Mouse (Mus musculus) ES-E14 (cell line): ENCODE measurements at regions not wholly inside any gene's neighbourhood (a gene's known extent, or its start where the extent isn't known, plus 50 kb on each side); places are given as distances from the start of the nearest gene placed in this dataset.
"Not testable (repeated sequence)": the region's sequence is repeated elsewhere in the genome, so short reads cannot be mapped to it uniquely, and the experiment has no call there.

Experiments used
- CHD2 ChIP-seq: IDR thresholded peaks from 2 replicates; pipeline ENCODE4 v1.6.1; 2014; ENCODE audit warnings: mild to moderate bottlenecking, low read depth, low read length, inconsistent platforms
- HCFC1 ChIP-seq: IDR thresholded peaks from 2 replicates; pipeline ENCODE4 v1.6.1; 2012; ENCODE audit warnings: low read length, inconsistent platforms, borderline replicate concordance; ENCODE audit not compliant: insufficient read depth
- MAFK ChIP-seq: IDR thresholded peaks from 2 replicates; pipeline ENCODE4 v1.6.1; 2014; ENCODE audit warnings: mild to moderate bottlenecking, low read depth, low read length, inconsistent platforms; ENCODE audit not compliant: insufficient read depth
- ZNF384 ChIP-seq: IDR thresholded peaks from 2 replicates; pipeline ENCODE4 v1.6.1; 2012; ENCODE audit warnings: low read depth, low read length, inconsistent platforms

DNA sequence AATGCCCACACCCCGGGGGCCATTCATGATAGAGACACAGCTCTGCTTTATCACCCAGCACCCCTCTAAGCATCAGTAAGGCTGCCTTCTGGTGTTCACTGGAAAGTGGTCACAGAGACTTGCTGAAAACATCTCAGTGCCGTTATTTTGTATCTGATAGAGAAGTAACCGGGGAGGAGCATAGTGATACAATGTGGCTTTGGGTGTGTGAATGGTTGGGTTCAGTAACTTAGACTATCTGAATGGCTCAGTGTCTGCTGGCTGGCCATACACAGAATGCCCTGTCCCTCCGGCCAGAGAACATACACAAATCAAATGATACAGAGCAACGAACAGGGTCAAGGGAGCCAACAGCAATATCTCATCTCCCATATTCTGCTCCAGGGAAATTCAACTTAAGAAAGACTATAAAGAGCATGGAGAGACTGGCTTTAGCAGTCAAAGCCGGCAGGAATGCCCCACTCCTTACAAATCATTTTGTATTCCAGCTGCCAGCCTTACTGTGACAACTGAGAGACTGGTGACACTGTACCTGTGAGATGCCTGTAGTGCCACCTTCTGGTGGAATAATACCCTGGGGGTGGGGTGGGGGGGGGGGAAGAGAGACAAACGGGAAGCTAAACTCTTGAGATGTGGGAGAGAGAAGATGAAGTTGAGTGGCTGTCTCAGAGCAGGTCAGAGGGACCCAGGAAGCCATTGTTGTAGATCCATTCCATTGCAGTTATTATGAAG is 102.7 kb downstream of the Tcp10c start:
- not testable (repeated sequence) for TF ChIP-seq HCFC1, ZNF384, MAFK, CHD2
